Mouse (Mus musculus) gastrocnemius, adult 2 months (tissue): ENCODE measurements around the gene Fli1. TPM values are rescaled to one million over a fixed set of nuclear protein-coding genes. Genes with fewer than 3 reads are reported as not detected.
A peak's percentile ranks its signal among the peaks of the same experiment; 100 is the strongest.

Experiments
- DNase-seq: peaks from one replicate; pipeline ENCODE4 v3.0.0; 2022
- H3K27ac ChIP-seq: fragments of 200-600 bp; 2 replicates; pipeline ENCODE4 v1.8.1; 2022; ENCODE audit warnings: mild to moderate bottlenecking
- H3K4me3 ChIP-seq: fragments of 200-600 bp; 2 replicates; pipeline ENCODE4 v1.8.1; 2022; ENCODE audit warnings: mild to moderate bottlenecking, moderate library complexity
- CTCF ChIP-seq: fragments of 200-600 bp; IDR thresholded peaks from 2 replicates; pipeline ENCODE4 v1.8.1; 2022; ENCODE audit warnings: antibody characterized with exemption, mild to moderate bottlenecking, moderate library complexity
- intact Hi-C: fragments of 180-260 bp; cut with DNase I; formaldehyde crosslinking; loops from one replicate; pipeline ENCODE4 v1.15.1; 2025
- total RNA-seq, 2 experiments: library from RNA; stranded (reverse); gene quantifications; 2 replicates each; pipeline ENCODE4 v1.2.3; 2021

The Fli1 gene
- total RNA-seq, 2 experiments from 2014 or later: 7.9 to 8.5 TPM

DNA sequence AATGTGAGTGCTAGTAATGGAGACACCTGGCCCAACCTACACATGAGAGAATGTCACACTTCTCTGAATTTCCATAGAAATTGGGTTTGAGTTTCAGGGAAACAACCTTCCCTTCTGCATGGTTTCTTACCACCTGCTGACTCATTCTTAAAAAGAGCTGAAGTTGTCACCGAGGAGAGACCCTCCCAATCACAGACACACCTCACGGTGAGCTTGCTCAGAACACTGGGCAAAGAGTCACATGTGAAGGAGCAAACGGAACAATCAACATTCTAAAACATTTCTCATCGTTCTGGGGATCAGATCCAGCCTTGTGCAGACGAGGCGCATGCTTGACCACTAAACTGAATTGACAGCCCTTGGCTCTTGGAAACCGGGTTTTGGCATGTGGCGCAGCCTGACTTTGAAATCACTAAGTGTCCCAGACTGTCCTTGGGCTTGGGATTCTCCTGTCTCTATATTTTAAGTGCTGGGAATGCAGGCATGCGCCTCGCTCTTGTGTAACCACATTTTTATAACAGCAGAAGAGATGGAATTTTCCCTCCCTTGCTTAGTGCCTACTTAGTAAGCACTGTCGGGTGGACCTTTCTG lies 8.5 kb downstream of the Fli1 start:
- no peak for TF ChIP-seq CTCF
- H3K4me3 ChIP-seq: no peak overlapping the region
- H3K27ac ChIP-seq: peak overlapping the region; percentile 24; the same call in 1 of the 2 replicates
- no peak for DNase-seq
- intact Hi-C loops: no loop called here

DNA sequence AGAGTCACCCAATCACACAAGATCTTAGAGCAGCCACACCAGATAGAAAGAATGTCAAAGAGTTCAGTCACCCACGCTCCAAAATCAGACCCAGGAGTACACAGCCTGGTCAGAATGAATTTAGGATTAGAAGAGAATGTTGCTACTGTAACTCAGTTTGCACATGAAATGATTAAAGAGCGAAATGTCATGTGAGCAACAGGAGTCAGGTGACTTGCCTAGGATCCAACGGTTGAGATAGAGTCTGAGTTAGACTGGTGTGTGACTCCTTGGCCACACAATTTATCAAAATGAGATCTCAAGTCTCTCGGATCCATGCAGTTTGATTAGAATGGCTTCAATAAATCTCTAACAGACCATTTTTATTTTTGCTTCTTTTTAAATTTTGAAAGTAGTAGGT lies 11.1 kb downstream of the Fli1 start:
- DNase-seq: no peak
- Histone ChIP-seq H3K4me3 (no peak overlapping the region), H3K27ac (peak overlapping the region; percentile 71)
- TF ChIP-seq CTCF: no peak
- intact Hi-C loops: no loop called here

DNA sequence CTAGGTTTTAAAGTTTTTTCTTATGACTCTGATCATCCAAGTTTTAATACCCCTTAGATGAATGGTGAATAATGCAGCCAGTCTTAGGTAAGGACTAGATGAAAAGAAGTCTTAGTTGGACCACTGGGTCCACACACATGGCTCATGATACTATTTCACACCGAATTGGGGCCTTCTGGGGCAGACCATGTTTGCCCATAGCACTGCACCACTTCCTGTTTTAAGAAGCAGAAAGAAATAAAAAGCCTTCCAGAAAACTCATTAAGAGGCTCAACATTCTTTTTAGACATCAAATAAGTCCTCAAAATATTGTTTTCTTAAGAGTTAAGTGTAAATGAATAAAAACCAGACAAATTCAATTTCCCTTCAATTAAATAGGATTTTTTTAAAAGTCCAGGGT lies 11.7 kb downstream of the Fli1 start:
- no peak for DNase-seq
- H3K27ac ChIP-seq: peak overlapping the region; percentile 71
- intact Hi-C loops: no loop called here
- H3K4me3 ChIP-seq: no peak overlapping the region
- TF ChIP-seq CTCF: no peak

DNA sequence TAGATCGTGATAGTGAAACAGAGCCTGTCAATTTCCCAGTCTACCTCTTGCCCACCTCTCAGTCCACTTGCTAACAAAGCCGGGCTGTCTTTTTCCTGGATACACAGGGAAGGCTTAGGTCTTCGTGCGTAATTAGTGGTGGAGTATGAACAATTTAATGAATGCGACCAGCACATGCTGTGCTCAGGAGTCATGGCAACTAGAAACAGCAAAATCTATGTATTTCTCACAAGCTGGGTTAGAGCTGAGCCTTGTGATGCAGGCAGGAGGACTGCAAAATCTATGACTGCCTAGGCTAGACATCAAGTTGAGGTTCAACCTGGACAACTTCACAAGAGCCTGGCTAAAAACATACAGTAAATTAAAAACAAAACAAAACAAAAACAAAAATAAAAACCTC lies 12.5 kb downstream of the Fli1 start:
- peak overlapping the region; percentile 28; the same call in 1 of the 2 replicates for H3K4me3 ChIP-seq
- DNase-seq: no peak
- peak overlapping the region; percentile 71 for H3K27ac ChIP-seq
- TF ChIP-seq CTCF: no peak
- intact Hi-C loops: no loop called here

DNA sequence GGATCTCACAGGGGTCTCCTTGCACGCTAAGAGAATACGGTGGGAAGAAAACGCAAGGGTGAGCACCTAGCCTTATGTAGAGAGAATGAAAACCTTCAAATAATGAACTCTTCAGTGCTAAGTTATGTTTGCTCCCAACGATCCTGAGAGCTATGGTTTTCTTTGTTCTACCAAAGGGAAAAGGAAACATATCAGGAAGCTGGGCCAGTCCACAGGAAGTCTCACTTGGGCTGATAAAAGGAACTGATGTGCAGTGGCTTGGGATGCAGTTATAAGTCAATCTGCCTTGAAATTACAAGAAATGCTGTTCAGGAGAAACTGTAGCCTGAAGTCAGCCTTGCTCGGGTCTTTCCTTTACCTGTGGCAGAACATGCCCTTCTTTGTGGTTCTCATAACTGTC lies 13.1 kb downstream of the Fli1 start:
- no peak for DNase-seq
- H3K4me3 ChIP-seq: peak overlapping the region; percentile 28
- TF ChIP-seq CTCF: no peak
- peak overlapping the region; percentile 71 for H3K27ac ChIP-seq
- intact Hi-C loops: no loop called here

DNA sequence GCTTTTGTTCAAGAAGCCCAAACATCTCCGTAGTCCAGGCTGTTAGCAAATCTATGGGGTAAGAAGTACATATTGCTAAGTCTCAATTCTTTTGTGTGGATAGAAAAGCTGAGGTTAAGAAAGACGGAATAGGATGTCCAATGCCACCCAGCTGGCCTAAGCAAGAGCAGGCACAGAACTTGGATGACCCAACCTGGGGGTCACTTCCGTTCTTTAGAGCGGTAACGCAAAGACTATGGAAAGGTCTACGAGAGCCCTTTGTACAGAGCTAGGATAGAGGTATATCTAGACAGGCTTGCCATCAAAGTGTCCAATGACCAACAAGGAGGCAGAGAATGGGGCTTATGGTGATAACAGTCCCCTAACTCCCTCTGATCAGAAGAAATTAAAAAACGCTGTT lies 15.3 kb downstream of the Fli1 start:
- TF ChIP-seq CTCF: no peak
- DNase-seq: no peak
- intact Hi-C loops: no loop called here
- H3K4me3 ChIP-seq: no peak overlapping the region; the same call in 1 of the 2 replicates
- H3K27ac ChIP-seq: peak overlapping the region; percentile 43

DNA sequence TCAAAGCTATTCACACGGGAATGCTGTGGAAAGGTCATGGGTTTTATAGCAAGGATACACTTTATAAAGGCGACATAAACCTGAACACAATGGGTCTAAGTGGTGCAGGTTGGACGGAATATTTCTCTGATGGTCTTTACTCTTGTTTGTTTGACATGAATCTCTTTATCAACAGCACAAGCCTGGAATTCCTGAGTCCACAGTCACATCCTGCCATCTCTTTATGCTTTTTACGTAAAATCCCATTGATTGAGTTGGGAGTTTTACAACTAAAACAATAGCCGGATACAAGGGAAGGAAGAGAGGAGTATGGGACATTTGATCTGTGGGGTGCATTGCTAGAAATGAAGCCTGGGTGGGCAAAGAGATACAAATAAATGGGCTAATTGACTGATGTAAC lies 16.9 kb downstream of the Fli1 start:
- no peak overlapping the region for H3K4me3 ChIP-seq
- no peak for DNase-seq
- no peak for TF ChIP-seq CTCF
- H3K27ac ChIP-seq: peak overlapping the region; percentile 69
- intact Hi-C loops: no loop called here

DNA sequence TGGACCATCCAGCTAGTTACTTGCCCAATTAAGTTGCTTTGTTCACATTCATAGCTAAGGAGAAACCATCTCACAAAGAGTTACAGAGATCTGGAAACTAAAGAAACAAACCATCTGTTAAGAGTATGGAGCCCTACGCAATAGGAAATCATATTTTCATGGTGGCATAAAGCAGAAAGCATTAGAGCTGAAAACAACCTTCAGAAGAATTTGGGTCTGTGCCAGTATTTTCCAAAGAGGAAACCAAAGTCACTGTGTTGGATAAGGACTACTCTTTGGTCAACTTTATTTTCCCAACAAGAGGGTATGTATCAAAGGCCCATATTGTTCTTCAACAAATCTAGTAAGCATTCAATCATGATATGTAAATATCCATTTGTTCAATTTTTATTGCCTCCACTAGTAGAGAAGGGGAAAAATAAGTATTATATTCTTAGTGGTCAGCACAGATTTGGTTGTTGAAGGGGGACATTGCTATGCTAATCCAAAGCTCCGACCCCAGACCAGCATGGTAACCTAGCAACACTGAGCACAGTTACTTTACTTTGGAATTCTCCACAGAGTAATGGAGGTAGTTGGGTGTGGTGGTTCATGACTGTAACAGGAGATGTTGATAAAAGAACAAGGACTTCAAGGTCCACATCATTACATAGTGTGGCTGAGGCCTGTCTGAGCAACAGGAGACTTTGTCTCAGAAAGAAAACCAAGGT lies 20.0 kb downstream of the Fli1 start:
- H3K27ac ChIP-seq: peak overlapping the region; percentile 89

DNA sequence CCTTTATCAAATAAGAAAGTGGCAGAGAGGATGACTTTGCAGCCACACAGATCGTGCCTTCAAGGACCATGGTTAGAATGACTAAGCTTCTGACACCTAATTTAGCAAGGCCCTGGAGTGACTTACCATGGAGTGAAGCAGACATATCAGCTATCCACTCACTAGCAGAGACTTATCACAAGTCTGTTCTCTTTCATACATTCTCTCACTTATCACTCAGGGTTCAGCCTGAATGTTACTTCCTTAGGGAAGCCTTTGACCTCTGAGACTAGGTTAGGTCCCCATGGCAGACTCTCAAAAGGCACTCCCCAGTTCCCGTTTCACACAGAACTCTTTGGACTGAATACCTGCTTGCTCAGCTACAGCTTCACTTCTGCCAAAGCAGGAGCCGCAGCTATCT lies 21.3 kb downstream of the Fli1 start:
- no peak for DNase-seq
- intact Hi-C loops: no loop called here
- TF ChIP-seq CTCF: no peak
- Histone ChIP-seq H3K4me3 (no peak overlapping the region; the same call in 1 of the 2 replicates), H3K27ac (peak overlapping the region; percentile 89)

More for the DNA sequence above, 20.0 kb downstream of the Fli1 start:
- no peak for DNase-seq
- no peak for TF ChIP-seq CTCF
- intact Hi-C loops: no loop called here
- no peak overlapping the region for H3K4me3 ChIP-seq

DNA sequence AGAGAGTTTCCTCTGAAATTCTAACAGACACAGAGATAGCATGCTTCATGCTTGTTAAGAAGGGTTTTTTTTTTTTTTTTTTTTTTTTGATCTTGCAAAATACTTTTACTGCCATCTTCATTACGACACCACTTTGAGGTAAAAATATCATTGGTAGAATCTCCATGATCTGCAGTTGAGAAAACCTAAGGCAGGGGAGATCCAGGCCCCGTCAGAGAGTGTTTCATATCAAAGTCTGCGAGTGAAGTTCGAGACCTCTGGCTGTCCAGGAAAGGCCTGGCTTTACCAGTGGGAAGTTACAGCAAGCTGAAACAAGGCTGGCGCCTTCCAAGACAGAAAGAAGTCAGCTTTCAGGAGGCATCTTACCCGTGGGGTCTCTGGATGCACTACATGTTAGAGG lies 21.8 kb downstream of the Fli1 start:
- Histone ChIP-seq H3K27ac (peak overlapping the region; percentile 89), H3K4me3 (no peak overlapping the region)
- intact Hi-C loops: no loop called here
- DNase-seq: no peak
- TF ChIP-seq CTCF: no peak

DNA sequence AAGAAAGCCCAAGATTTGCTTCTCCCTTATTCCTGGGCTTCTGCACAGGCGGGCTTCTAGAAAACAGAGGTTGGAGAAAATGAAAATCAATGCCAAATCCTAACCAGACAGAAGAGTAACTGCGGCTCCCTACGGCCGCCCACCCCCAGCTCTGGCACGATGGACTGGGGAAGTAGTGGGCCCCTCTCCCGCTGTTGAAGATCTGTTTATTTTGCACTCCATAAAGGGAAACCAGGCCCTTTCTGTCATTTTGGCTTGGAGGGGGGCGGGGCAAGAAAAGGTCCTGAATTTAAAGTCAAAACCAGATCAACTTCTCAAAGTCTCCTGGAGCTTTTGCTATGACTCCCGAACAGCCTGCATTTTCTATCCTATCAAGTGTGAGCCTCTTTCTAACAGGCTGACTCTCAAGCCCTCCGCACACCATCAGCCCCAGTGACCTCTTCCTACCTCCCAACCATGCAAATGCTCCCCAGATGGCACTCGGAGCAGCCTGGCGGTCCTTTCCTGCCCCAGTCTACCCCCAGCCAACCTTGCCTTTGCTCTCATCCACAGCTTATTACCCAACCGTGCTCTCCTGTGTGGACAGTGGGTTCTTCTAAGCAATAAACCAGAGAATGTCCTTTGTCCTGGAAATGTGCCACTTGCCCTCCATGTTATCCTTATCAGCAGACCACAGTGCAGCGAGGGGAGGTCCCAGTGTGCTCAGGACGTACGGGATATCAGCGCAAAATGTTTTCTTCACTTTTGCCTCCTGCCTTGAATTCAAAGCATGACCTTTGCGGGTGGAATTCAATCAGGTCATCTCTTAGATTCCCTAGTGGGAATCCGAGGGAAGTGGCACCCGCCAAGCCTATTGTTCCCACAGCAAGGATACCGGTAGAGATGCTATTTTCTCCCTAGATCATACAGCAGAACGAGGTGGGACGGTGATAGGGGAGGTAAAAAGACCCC lies 23.3 kb downstream of the Fli1 start:
- DNase-seq: peak; percentile 30
- H3K27ac ChIP-seq: peak overlapping the region; percentile 89
- H3K4me3 ChIP-seq: peak overlapping the region; percentile 57
- TF ChIP-seq CTCF: no peak
- intact Hi-C loops: no loop called here

DNA sequence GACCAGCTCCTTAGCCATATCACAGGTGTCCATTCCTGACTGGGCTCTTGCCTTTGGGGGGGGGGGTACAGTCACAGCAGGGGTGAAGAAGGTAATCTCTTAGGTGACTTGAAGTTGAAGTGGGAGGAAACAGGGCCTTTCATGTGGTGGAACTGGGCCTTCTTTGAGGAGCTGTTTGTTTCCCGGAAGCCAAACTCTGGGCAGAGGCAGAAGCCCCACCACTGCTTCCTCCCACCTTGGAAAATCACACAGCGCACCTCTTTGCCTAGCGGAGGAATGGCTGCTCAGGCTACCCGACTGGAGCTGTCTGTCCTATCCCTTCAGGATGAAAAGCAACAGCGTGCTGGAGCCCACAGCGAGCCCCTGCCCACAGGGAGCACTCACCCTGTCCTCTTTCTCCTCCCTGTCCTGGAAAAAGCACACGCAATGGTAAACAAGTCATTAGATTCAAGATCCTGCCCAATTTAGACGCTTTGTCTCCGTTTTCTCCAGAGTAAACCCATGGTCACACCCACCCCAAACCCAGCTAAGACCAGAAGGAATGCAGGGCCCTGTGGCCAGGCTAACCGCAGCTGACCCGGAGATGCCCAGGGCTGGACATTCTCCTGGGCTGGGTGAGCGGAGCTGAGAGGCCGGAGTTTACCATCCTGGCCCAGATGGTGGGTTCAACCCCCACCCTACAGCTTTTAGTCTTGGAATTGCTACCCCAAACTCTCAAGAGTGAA lies 24.1 kb downstream of the Fli1 start:
- intact Hi-C loops: no loop called here
- peak overlapping the region; percentile 89 for H3K27ac ChIP-seq
- DNase-seq: peak; percentile 49
- H3K4me3 ChIP-seq: peak overlapping the region; percentile 57
- no peak for TF ChIP-seq CTCF
